Mouse (Mus musculus) WW6 (cell line): ENCODE measurements around the gene Sptb.

Experiments
- DNase-seq: peaks from one replicate; pipeline ENCODE4 v3.0.0-alpha.2; 2013; ENCODE audit warnings: low read depth, low spot score

The Sptb gene

GRCm38 (mm10) chr12:76545786-76546370 is 164.5 kb downstream of the Sptb start:
- no peak for DNase-seq

DNA sequence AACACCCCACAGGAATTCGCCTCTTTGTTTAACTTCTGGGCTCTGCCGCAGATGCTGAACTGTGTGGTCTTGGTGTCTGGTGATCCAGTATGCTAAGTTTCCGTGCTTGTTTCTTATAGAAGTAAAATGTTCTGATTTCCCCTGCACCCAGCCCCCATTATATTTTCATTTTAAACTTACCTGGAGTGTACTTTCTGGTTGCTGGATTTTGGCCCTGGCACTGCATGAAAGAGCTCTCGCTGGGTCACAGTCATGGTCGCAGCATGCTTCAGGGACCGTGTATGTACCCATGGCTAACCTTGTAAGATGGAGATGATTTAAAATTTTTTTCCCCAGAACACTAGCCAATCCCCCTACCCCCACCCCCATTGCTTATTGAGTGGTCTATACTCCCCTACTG is 168.5 kb downstream of the Sptb start:
- DNase-seq, result no peak

DNA sequence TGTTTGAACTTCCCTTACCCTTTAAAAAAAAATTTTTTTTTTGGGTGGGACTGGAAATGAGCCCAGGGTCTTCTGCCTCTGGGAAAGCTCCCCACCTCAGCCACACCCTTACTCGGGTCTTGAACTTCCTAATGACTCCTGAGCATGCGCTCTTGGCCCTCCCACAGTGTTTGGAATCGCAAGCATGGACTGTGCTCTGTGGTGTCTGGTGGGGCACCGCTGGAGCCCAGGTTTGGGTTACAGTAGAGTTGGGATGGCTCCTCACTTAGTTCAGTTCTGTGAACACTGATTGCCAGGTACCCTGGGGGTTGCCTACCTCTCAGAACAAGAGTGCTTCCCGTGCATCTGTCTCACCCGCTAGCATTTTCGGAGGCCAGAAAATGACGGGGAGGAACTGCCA is 168.9 kb downstream of the Sptb start:
- DNase-seq, result no peak

- DNase-seq, result no peak
Measured at GRCm38 (mm10) chr12:76540701-76541221, 169.6 kb downstream of the Sptb start.

- DNase-seq, result no peak
Measured at GRCm38 (mm10) chr12:76540169-76540568, 170.2 kb downstream of the Sptb start.

- DNase-seq, result no peak
Measured at GRCm38 (mm10) chr12:76537434-76537833, 172.9 kb downstream of the Sptb start.

GRCm38 (mm10) chr12:76536591-76537153 is 173.7 kb downstream of the Sptb start:
- DNase-seq, result no peak

GRCm38 (mm10) chr12:76535471-76535900 is 174.9 kb downstream of the Sptb start:
- DNase-seq, result no peak

DNA sequence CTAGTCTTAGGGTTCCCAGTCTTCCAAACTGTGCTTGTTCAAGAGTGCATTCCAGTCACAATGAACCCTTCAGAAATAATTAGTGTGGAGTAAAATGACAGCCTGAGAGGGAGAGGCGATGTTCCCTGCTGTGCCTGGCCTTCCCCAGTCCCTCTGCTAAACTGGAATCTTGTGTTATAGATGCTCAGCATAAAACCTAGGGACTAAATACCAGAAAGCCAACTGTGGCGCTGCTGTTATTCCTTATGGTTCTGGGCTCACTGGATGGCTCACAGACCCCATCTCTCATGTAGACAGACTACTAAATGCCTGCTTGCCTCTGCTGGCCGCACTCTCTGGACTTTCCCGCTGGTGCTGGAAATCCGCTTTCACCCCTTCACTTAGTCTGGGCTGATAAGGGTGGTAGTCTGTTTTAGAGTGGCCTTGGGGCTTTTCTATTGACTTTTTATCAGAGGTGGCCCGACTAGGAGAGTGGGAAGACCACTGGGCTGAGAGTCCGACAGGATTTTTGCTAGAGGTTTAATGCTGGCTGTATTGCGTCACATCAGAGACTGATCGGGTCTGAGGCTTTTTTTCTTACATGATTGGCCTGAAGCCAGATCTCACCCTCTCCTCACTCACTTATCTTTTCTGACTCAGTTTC is 175.6 kb downstream of the Sptb start:
- no peak for DNase-seq

DNA sequence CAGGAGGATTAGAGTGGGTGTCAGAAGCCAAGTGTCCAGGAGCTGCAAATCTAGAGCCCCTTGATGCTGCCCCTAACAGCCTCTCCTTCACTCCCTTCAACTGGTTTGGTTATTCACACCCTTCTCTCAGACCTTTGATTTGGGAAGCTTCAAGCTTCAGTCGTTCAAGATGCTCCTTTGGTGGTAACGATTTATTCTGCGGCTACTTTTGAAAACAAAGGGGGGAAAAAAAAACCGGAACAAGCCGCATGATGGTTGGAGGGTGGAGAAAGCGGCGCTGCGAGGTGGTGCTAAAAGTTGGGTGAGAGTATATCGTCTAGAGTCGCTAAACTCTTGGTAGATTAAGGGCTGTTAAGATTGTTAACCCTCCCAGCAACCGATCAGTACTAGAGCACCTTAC is 176.1 kb downstream of the Sptb start:
- no peak for DNase-seq

DNA sequence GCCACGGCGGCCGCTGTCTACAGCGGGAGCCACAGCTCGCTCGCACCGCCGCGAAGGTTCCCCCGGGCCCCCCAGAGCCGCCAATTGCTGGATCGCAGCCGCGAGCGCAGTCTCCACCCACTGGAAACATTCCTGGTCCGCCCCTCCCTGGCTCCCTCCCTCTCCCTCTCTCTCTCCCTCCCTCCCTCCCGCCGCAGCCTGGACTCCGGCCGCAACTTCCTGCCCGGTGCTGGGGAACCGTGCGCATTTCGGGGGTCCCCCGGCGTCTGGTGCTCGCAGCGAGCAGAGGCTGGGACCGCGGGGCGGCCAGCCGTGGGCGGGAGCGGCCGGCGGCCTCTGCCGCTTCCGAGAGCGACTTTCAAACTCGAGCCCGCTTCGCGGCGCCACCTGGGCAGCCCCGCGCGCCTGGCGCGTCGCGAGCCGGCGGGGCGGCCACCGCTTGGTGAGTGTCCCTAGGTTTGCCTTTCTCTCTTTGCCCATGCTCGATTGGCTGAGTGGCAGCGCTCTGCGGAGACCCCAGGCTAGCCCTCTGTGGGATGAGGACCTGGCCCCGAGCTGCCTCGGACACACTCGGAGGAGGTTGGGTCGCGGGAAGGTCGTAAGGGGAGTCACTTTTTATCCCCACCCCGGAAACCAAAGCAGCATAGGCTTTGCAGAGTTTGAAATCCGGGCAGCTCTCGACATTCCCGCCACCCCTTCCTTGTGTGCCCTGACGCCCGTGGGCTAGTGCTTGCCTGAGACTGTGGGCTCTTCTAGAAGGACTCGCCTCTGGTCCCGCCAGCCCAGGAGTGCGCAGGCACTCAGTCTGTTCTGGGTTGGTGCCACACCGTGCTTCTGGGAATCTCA is 176.7 kb downstream of the Sptb start:
- no peak for DNase-seq

- DNase-seq, result no peak
Measured at GRCm38 (mm10) chr12:76532926-76533376, 177.4 kb downstream of the Sptb start.

GRCm38 (mm10) chr12:76531986-76532925 is 178.1 kb downstream of the Sptb start:
- no peak for DNase-seq

DNA sequence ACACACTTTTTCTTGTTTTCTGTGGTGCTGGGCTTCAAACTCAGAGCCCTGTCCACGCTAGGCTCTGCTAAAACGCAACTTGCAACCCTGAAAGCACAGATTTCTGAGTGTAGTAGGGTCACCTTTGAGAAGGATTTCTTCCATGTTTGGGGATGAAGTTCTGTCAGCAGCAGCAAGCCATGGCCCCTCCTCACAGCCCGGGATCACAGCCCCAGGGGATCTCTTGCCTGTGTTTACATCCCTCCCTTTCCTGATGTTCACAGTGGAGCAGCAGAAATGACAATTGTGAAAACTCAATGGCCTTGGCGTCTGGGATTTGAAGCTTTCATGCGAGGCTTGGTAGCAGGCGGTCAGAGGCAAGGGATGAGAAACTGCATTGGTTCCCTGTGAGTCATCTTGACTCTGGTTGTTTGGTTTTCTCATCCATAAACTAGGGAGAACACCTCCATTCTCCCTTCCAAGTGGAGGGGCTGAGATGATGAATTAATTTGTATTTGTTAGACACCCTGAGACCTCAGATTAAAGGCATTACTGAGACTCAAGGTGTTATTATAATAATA is 179.7 kb downstream of the Sptb start, which contains the start of gene Plekhg3:
Gene Plekhg3 (plus strand): TSS at position 312 of the 560 bp plus-strand sequence.
- DNase-seq, result no peak
